Mouse (Mus musculus) layer of hippocampus, adult 8-10 months (tissue): Measurements from ENCODE around the gene Ascl5. TPM values are rescaled to one million over a fixed set of nuclear protein-coding genes. Genes with fewer than 3 reads are reported as not detected.
A peak's percentile ranks its signal among the peaks of the same experiment; 100 is the strongest.

Source experiments
- DNase-seq, 2 experiments: peaks; one replicate each; pipeline ENCODE4 v3.0.0; 2022; ENCODE audit warnings: low spot score in 2 of 2
- total RNA-seq, 4 experiments: library from RNA; stranded (reverse); gene quantifications; 2 replicates each; pipeline ENCODE4 v1.2.4; 2022

The Ascl5 gene
- total RNA-seq, 4 experiments from 2014 or later, result not detected

- DNase-seq, result no peak
Observed at GRCm38 (mm10) chr1:136051013-136051315, 360 bp downstream of the Ascl5 start.

GRCm38 (mm10) chr1:136051465-136051864 lies 861 bp downstream of the Ascl5 start:
- peak; percentile 70 to 71 for DNase-seq

- no peak for DNase-seq
Observed at GRCm38 (mm10) chr1:136052547-136052946, 1.9 kb downstream of the Ascl5 start, which contains the start of gene Cacna1s. TSS of gene Cacna1s (plus strand) at chr1:136052750.

- peak; percentile 46 to 54 for DNase-seq
Observed at GRCm38 (mm10) chr1:136055771-136056170, 5.2 kb downstream of the Ascl5 start.

- no peak for DNase-seq
Observed at GRCm38 (mm10) chr1:136058594-136058993, 8.0 kb downstream of the Ascl5 start.

- peak; percentile 59 to 87 for DNase-seq
Observed at GRCm38 (mm10) chr1:136061041-136061789, 10.6 kb downstream of the Ascl5 start.

GRCm38 (mm10) chr1:136061790-136062141 lies 11.2 kb downstream of the Ascl5 start:
- no peak for DNase-seq

- DNase-seq, result no peak
Observed at GRCm38 (mm10) chr1:136063991-136064390, 13.4 kb downstream of the Ascl5 start.

- DNase-seq, result no peak
Observed at GRCm38 (mm10) chr1:136066621-136067020, 16.0 kb downstream of the Ascl5 start.

- DNase-seq, result no peak
Observed at GRCm38 (mm10) chr1:136067579-136067978, 17.0 kb downstream of the Ascl5 start.

GRCm38 (mm10) chr1:136076086-136076485 lies 25.5 kb downstream of the Ascl5 start:
- no peak for DNase-seq

GRCm38 (mm10) chr1:136077656-136078055 lies 27.1 kb downstream of the Ascl5 start:
- no peak for DNase-seq

GRCm38 (mm10) chr1:136081161-136081560 lies 30.6 kb downstream of the Ascl5 start:
- DNase-seq, result no peak

- no peak for DNase-seq
Observed at GRCm38 (mm10) chr1:136085988-136086685, 35.5 kb downstream of the Ascl5 start.

- DNase-seq, result no peak
Observed at GRCm38 (mm10) chr1:136089368-136090165, 39.0 kb downstream of the Ascl5 start.

GRCm38 (mm10) chr1:136093726-136094125 lies 43.1 kb downstream of the Ascl5 start:
- no peak for DNase-seq

- DNase-seq, result no peak
Observed at GRCm38 (mm10) chr1:136094807-136095206, 44.2 kb downstream of the Ascl5 start.

Other genes starting within 250 kb of the Ascl5 start
- gene Lad1, start 232.2 kb upstream of the Ascl5 start, total RNA-seq, result 1 to 10 TPM; 1.0 to 2.0 (median 1.0) TPM
- 1 to 10 TPM; 2.7 to 6.2 (median 3.1) TPM for gene Tnnt2, start 214.4 kb upstream of the Ascl5 start, total RNA-seq
- gene Pkp1, start 131.6 kb upstream of the Ascl5 start, total RNA-seq, result not detected
- under 1 TPM; 0.35 to 0.61 (median 0.38) TPM for gene Igfn1, start 44.5 kb upstream of the Ascl5 start, total RNA-seq
- gene Tmem9, start 42.7 kb upstream of the Ascl5 start, total RNA-seq, result 10 to 100 TPM; 71.4 to 79.2 (median 73.5) TPM
- gene Cacna1s, start 1.9 kb downstream of the Ascl5 start, total RNA-seq, result 1 to 10 TPM in 2 of 4 experiments, under 1 TPM in 2; 0.37 to 1.9 (median 0.79) TPM
- gene Kif21b, start 80.6 kb downstream of the Ascl5 start, total RNA-seq, result 10 to 100 TPM; 42.0 to 44.3 (median 42.9) TPM
- 1 to 10 TPM in 2 of 4 experiments, under 1 TPM in 2; 0.71 to 3.1 (median 2.0) TPM for gene Mroh3, start 162.0 kb downstream of the Ascl5 start, total RNA-seq
- 1 to 10 TPM; 2.3 to 3.7 (median 3.0) TPM for gene Inava, start 183.5 kb downstream of the Ascl5 start, total RNA-seq
- 1 to 10 TPM; 3.2 to 6.6 (median 3.9) TPM for gene Gpr25, start 210.1 kb downstream of the Ascl5 start, total RNA-seq